Mouse (Mus musculus) cerebellum, adult 18-20 months (tissue): Measurements from ENCODE around the gene Gm4216.
"Not testable (repeated sequence)": the region's sequence is repeated elsewhere in the genome, so short reads cannot be mapped to it uniquely, and the experiment has no call there.

Source experiments
- DNase-seq, 2 experiments: peaks; one replicate each; pipeline ENCODE4 v3.0.0; 2021

Gm4216 gene

GRCm38 (mm10) chr7:23019823-23020222 lies at the start of gene Gm4216:
Gene Gm4216, minus strand, starts transcription at chr7:23019923.
- DNase-seq = not testable (repeated sequence)

- DNase-seq = not testable (repeated sequence)
Observed at GRCm38 (mm10) chr7:23067356-23067755, 47.6 kb upstream of the Gm4216 start, which contains the start of gene Gm8720. Gene Gm8720, minus strand, starts transcription at chr7:23067456.

GRCm38 (mm10) chr7:23055240-23055639 lies 35.5 kb upstream of the Gm4216 start, which contains the start of gene Vmn1r163:
Gene Vmn1r163, plus strand, starts transcription at chr7:23055540.
- not testable (repeated sequence) for DNase-seq

DNA sequence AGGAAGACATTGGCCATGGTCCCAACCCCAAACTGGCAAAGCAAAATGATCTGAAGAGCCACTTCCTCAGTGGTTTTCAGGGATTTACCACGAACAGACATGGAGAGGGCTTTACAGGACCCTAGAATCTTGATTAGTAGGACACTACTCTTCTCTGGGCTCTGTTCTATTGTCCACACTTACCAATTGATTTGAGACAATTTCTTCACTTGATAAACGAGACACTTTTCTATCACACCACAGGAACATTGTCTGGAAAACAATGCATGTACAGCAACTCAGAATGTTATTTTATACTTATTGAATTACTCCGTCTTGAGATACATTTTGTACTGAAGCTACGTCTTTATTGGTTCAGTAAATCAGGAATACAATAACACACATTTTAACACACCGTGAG lies 35.1 kb downstream of the Gm4216 start, which contains the start of gene Gm4214:
Gm4214 (minus strand) TSS at position 101 of the 400 bp plus-strand sequence.
- not testable (repeated sequence) for DNase-seq
